Mouse (Mus musculus) activated CD4-positive, CD25-positive, alpha-beta regulatory T cell, adult 4 months (primary cell): ENCODE measurements around the gene Rell1. TPM values are rescaled to one million over a fixed set of nuclear protein-coding genes. Genes with fewer than 3 reads are reported as not detected.

Experiments used
- ATAC-seq: one replicate; pipeline ENCODE4 v1.8.0; 2017
- polyA plus RNA-seq, 2 experiments: library from polyadenylated mRNA; unstranded; fragments of 100-300 nt; shearing (Covaris generic); gene quantifications; one replicate each; pipeline ENCODE4 v1.2.1; 2017

The Rell1 gene
- polyA plus RNA-seq, 2 experiments from 2014 or later, result 4.0 to 7.6 TPM

- no peak for ATAC-seq
Observed at GRCm38 (mm10) chr5:63891912-63892311, 76.8 kb downstream of the Rell1 start.

- no peak for ATAC-seq
Observed at GRCm38 (mm10) chr5:63891241-63891640, 77.5 kb downstream of the Rell1 start.

GRCm38 (mm10) chr5:63887111-63887510 is 81.6 kb downstream of the Rell1 start:
- no peak for ATAC-seq

GRCm38 (mm10) chr5:63886709-63887108 is 82.0 kb downstream of the Rell1 start:
- no peak for ATAC-seq

GRCm38 (mm10) chr5:63886292-63886691 is 82.4 kb downstream of the Rell1 start:
- ATAC-seq, result no peak

GRCm38 (mm10) chr5:63879026-63879425 is 89.7 kb downstream of the Rell1 start:
- ATAC-seq, result no peak

- no peak for ATAC-seq
Observed at GRCm38 (mm10) chr5:63876081-63876480, 92.6 kb downstream of the Rell1 start.

- ATAC-seq, result no peak
Observed at GRCm38 (mm10) chr5:63874880-63875279, 93.8 kb downstream of the Rell1 start.

- ATAC-seq, result no peak
Observed at GRCm38 (mm10) chr5:63872176-63872932, 96.3 kb downstream of the Rell1 start.

GRCm38 (mm10) chr5:63867421-63867820 is 101.3 kb downstream of the Rell1 start:
- no peak for ATAC-seq

- ATAC-seq, result no peak
Observed at GRCm38 (mm10) chr5:63858901-63859300, 109.8 kb downstream of the Rell1 start.

Other genes starting within 250 kb of the Rell1 start
- not detected for gene 0610040J01Rik, start 156.5 kb downstream of the Rell1 start, polyA plus RNA-seq
- 10 to 100 TPM; 31.3 to 32.2 TPM for gene Pgm2, start 124.1 kb upstream of the Rell1 start, polyA plus RNA-seq
- gene Tbc1d1, start 187.4 kb upstream of the Rell1 start, polyA plus RNA-seq, result 10 to 100 TPM; 36.6 to 37.7 TPM